Mouse (Mus musculus) cerebellum, adult 2 months (tissue): ENCODE data around the gene Lama2. TPM values are rescaled to one million over a fixed set of nuclear protein-coding genes. Genes with fewer than 3 reads are reported as not detected.
"Not testable (repeated sequence)": the region's sequence is repeated elsewhere in the genome, so short reads cannot be mapped to it uniquely, and the experiment has no call there.

Source experiments
- DNase-seq, 2 experiments: peaks; one replicate each; pipeline ENCODE4 v3.0.0; 2021
- H3K27ac ChIP-seq: fragments of 200-500 bp; 2 replicates; pipeline ENCODE4 v1.5.1; 2012; ENCODE audit warnings: low read length, control low read depth, inconsistent platforms; ENCODE audit not compliant: insufficient read depth
- H3K27me3 ChIP-seq: fragments of 200-500 bp; 2 replicates; pipeline ENCODE4 v1.6.1; 2012; ENCODE audit warnings: inconsistent platforms, mild to moderate bottlenecking, low read length, moderate library complexity; ENCODE audit not compliant: control insufficient read depth, insufficient read depth
- H3K4me1 ChIP-seq: fragments of 200-500 bp; 2 replicates; pipeline ENCODE4 v1.6.1; 2011; ENCODE audit warnings: low read length; ENCODE audit not compliant: control insufficient read depth, insufficient read depth
- H3K4me3 ChIP-seq: fragments of 200-500 bp; replicated peaks from 2 replicates; pipeline ENCODE3; 2011; ENCODE audit warnings: mild to moderate bottlenecking, low read depth, low read length, control low read depth; ENCODE audit not compliant: insufficient read depth
- CTCF ChIP-seq: fragments of 200-500 bp; IDR thresholded peaks from 2 replicates; pipeline ENCODE4 v1.5.1; 2011; ENCODE audit warnings: low read depth, mild to moderate bottlenecking, control low read depth, low read length, moderate library complexity, borderline replicate concordance; ENCODE audit not compliant: insufficient read depth
- POLR2A ChIP-seq: fragments of 200-500 bp; IDR thresholded peaks from 2 replicates; pipeline ENCODE4 v1.6.1; 2011; ENCODE audit warnings: low read length, control low read depth, borderline replicate concordance; ENCODE audit not compliant: insufficient read depth
- WGBS: fragments of 180-500 bp; shearing (Covaris S2); methylation state at CpG from one replicate; pipeline ENCODE4 v1.1.7; 2018; 5-methylcytosine and 5-hydroxymethylcytosine counted together
- polyA plus RNA-seq: library from polyadenylated mRNA; depleted of rRNA; stranded (reverse); fragments of >200 nt; gene quantifications from 2 replicates; pipeline ENCODE4 v1.2.3, GENCODE M21; 2012

The Lama2 gene
- polyA plus RNA-seq, 1 experiment, result 7.3 TPM

GRCm38 (mm10) chr10:26958513-26958912, 661.0 kb downstream of the Lama2 start:
- 73% methylated on average over 3 of the region's 3 CpGs for WGBS

GRCm38 (mm10) chr10:26950448-26950847, 669.1 kb downstream of the Lama2 start:
- no peak overlapping the region for H3K4me3 ChIP-seq
- H3K4me1 ChIP-seq, result no peaks in the 10 kb centered on the region
- DNase-seq, result no peak
- WGBS, result 84% methylated on average over 7 of the region's 7 CpGs
- no peak overlapping the region for H3K27ac ChIP-seq
- no peaks in the 10 kb centered on the region; the same call in 1 of the 2 replicates for H3K27me3 ChIP-seq
- TF ChIP-seq POLR2A (no peak), CTCF (no peak)

More at GRCm38 (mm10) chr10:26958513-26958912, 661.0 kb downstream of the Lama2 start:
- Histone ChIP-seq H3K4me3 (no peak overlapping the region), H3K4me1 (no peaks in the 10 kb centered on the region), H3K27me3 (no peaks in the 10 kb centered on the region), H3K27ac (no peak overlapping the region)
- TF ChIP-seq POLR2A (no peak), CTCF (no peak)
- DNase-seq, result no peak

GRCm38 (mm10) chr10:26949667-26950066, 669.9 kb downstream of the Lama2 start:
- Histone ChIP-seq H3K4me3 (no peak overlapping the region), H3K27ac (no peak overlapping the region), H3K4me1 (no peaks in the 10 kb centered on the region), H3K27me3 (no peaks in the 10 kb centered on the region; the same call in 1 of the 2 replicates)
- 78% methylated on average over 8 of the region's 8 CpGs for WGBS
- DNase-seq, result no peak
- TF ChIP-seq POLR2A (no peak), CTCF (no peak)

- Histone ChIP-seq H3K4me1 (no peaks in the 10 kb centered on the region), H3K4me3 (no peak overlapping the region), H3K27ac (no peak overlapping the region), H3K27me3 (no peaks in the 10 kb centered on the region; the same call in 1 of the 2 replicates)
- TF ChIP-seq POLR2A (no peak), CTCF (no peak)
- no peak for DNase-seq
- WGBS, result 61% methylated on average over 2 of the region's 2 CpGs
These were observed 671.2 kb downstream of the Lama2 start for GRCm38 (mm10) chr10:26948331-26948730.

- no peak overlapping the region for H3K27ac ChIP-seq
- H3K4me1 ChIP-seq, result no peaks in the 10 kb centered on the region
- whole genome bisulfite sequencing, result 47% methylated on average over 1 of the region's 1 CpGs
- no peak overlapping the region for H3K4me3 ChIP-seq
- no peak for DNase-seq
- TF ChIP-seq CTCF (no peak), POLR2A (no peak)
- H3K27me3 ChIP-seq, result no peaks in the 10 kb centered on the region
These were observed 680.0 kb downstream of the Lama2 start for GRCm38 (mm10) chr10:26939549-26939948.

- DNase-seq, H3K4me1 ChIP-seq, H3K27ac ChIP-seq, H3K27me3 ChIP-seq, H3K4me3 ChIP-seq: not testable (repeated sequence)
- 86% methylated on average over 4 of the region's 4 CpGs for WGBS
These were observed 681.1 kb downstream of the Lama2 start for GRCm38 (mm10) chr10:26938464-26938863.

- not testable (repeated sequence) for H3K27ac ChIP-seq, DNase-seq, H3K4me1 ChIP-seq, H3K27me3 ChIP-seq, H3K4me3 ChIP-seq
- WGBS, result 91% methylated on average over 6 of the region's 6 CpGs
These were observed 683.5 kb downstream of the Lama2 start for GRCm38 (mm10) chr10:26936056-26936455.
